Mouse (Mus musculus) liver, adult 2 months (tissue): ENCODE data around the gene Lmbr1l. TPM values are rescaled to one million over a fixed set of nuclear protein-coding genes. Genes with fewer than 3 reads are reported as not detected.

Source experiments
- DNase-seq: peaks from one replicate; pipeline ENCODE4 v3.0.0-alpha.2; 2011; ENCODE audit warnings: low read depth, low spot score; ENCODE audit errors: extremely low read depth
- H3K27ac ChIP-seq: fragments of 200-500 bp; replicated peaks from 2 replicates; pipeline ENCODE4 v1.5.1; 2012; ENCODE audit warnings: low read depth, mild to moderate bottlenecking, control low read depth, inconsistent platforms, low read length; ENCODE audit not compliant: insufficient read depth
- H3K27me3 ChIP-seq: fragments of 200-500 bp; 2 replicates; pipeline ENCODE4 v1.6.1; 2012; ENCODE audit warnings: mild to moderate bottlenecking, moderate library complexity, low read length, inconsistent platforms; ENCODE audit not compliant: control insufficient read depth, insufficient read depth
- H3K36me3 ChIP-seq: fragments of 200-500 bp; 2 replicates; pipeline ENCODE4 v1.6.1; 2012; ENCODE audit warnings: low read length, inconsistent platforms; ENCODE audit not compliant: control insufficient read depth, insufficient read depth
- H3K4me1 ChIP-seq: fragments of 200-500 bp; 2 replicates; pipeline ENCODE4 v1.6.1; 2011; ENCODE audit warnings: low read length; ENCODE audit not compliant: control insufficient read depth, insufficient read depth
- H3K4me3 ChIP-seq: fragments of 200-500 bp; 2 replicates; pipeline ENCODE4 v1.5.1; 2011; ENCODE audit warnings: low read depth, mild to moderate bottlenecking, control low read depth, low read length, moderate library complexity; ENCODE audit not compliant: insufficient read depth
- H3K79me2 ChIP-seq: fragments of 200-500 bp; 2 replicates; pipeline ENCODE4 v1.6.1; 2012; ENCODE audit warnings: inconsistent platforms, mild to moderate bottlenecking, low read length, moderate library complexity; ENCODE audit not compliant: control insufficient read depth, insufficient read depth
- H3K9ac ChIP-seq: fragments of 200-500 bp; 2 replicates; pipeline ENCODE4 v1.6.1; 2012; ENCODE audit warnings: low read depth, mild to moderate bottlenecking, control low read depth, inconsistent platforms, low read length
- CTCF ChIP-seq: fragments of 200-500 bp; IDR thresholded peaks from 2 replicates; pipeline ENCODE4 v1.5.1; 2011; ENCODE audit warnings: low read depth, low read length, control low read depth
- POLR2A ChIP-seq: fragments of 200-500 bp; IDR thresholded peaks from 2 replicates; pipeline ENCODE4 v1.6.1; 2011; ENCODE audit warnings: low read length, control low read depth; ENCODE audit not compliant: insufficient read depth; ENCODE audit errors: extremely low read depth
- WGBS: fragments of 180-500 bp; shearing (Covaris S2); methylation state at CpG from one replicate; pipeline ENCODE4 v1.1.7; 2018; 5-methylcytosine and 5-hydroxymethylcytosine counted together
- polyA plus RNA-seq: library from polyadenylated mRNA; depleted of rRNA; stranded (reverse); fragments of >200 nt; gene quantifications from 2 replicates; pipeline ENCODE4 v1.2.3, GENCODE M21; 2012
- total RNA-seq: library from RNA; depleted of rRNA; stranded (reverse); fragments of >200 nt; gene quantifications from 2 replicates; pipeline ENCODE4 v1.2.3, GENCODE M21; 2014

Gene Lmbr1l
- total and polyA plus RNA-seq, 2 experiments = 24.3 to 32.4 TPM

GRCm38 (mm10) chr15:98891907-98892606 is 26.0 kb downstream of the Lmbr1l start:
- Histone ChIP-seq H3K9ac (no peak overlapping the region), H3K4me1 (0 out of 2 replicates have a peak, but pooled peaks cover 1% of the 10 kb centered on the region), H3K36me3 (no peaks in the 10 kb centered on the region), H3K4me3 (no peak overlapping the region), H3K27ac (no peak overlapping the region), H3K27me3 (peaks cover 17% of the 10 kb centered on the region), H3K79me2 (no peaks in the 10 kb centered on the region)
- WGBS = 26% methylated on average over 6 of the region's 6 CpGs
- TF ChIP-seq POLR2A = no peak
- peak; percentile 61; the same call in 1 of the 2 replicates for TF ChIP-seq CTCF
- peak; percentile 77 for DNase-seq

- Histone ChIP-seq H3K27ac (no peak overlapping the region), H3K4me1 (0 out of 2 replicates have a peak, but pooled peaks cover 1% of the 10 kb centered on the region), H3K9ac (no peak overlapping the region), H3K4me3 (no peak overlapping the region), H3K79me2 (no peaks in the 10 kb centered on the region), H3K27me3 (peaks cover 16% of the 10 kb centered on the region), H3K36me3 (no peaks in the 10 kb centered on the region)
- TF ChIP-seq CTCF (no peak), POLR2A (no peak)
- DNase-seq = no peak
- WGBS = 41% methylated on average over 19 of the region's 19 CpGs
These were observed 26.8 kb downstream of the Lmbr1l start for GRCm38 (mm10) chr15:98891198-98891742.

DNA sequence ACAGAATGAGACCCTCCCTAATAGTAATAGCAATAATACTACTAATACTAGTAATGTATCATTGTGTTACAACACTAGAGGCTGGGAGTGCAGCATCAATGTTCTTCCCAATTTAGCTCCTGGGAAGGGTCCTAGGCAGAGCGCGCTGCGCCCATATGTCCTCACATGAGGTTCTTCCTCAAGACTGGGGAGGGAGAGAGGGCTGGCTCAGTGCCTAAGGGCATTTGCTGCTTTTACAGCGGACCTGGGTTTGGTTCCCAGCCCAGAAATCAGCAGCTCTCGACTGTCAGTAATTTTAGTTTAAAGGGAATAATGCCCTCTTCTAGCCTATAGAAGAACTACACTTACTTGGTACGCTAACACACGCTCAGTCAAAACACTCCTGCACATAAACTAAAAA is 30.5 kb downstream of the Lmbr1l start:
- Histone ChIP-seq H3K27me3 (no peaks in the 10 kb centered on the region), H3K79me2 (no peaks in the 10 kb centered on the region), H3K4me3 (no peak overlapping the region), H3K9ac (no peak overlapping the region), H3K36me3 (no peaks in the 10 kb centered on the region), H3K4me1 (no peaks in the 10 kb centered on the region), H3K27ac (no peak overlapping the region)
- 89% methylated on average over 7 of the region's 7 CpGs for WGBS
- TF ChIP-seq CTCF (no peak), POLR2A (no peak)
- DNase-seq = no peak

DNA sequence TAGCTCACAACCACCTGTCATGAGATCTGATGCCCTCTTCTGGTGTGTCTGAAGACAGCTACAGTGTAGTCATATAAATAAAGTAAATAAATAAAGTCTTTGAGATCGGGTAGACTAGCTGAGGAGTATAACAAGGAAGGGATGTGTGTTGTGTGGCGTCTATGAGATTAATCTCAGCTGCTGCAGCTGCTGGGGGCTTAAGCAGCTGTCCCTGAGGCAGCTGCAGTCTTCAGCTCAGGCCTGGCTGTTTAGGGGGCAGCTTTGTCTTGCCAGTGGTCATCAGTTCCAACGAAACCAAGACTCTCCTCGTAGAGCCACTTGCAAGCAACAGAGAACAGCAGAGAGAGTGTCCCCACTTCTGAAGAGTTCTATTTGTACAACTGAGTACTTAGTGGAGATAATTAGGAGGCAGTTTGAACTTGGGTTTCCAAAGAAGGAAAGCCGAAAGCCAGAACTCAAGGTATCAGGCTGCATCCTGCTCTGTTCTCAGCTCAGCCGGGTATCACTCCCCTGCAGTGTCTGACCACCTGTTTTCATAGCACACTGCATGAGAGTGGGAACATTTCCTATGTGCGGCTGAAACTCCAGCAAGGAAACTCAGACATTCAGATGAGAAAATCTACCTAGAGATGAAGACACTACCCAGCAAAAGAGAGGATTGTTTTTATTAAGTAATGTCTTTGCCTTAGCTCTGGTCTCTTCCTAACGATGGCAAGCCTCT is 31.2 kb downstream of the Lmbr1l start:
- TF ChIP-seq POLR2A (no peak), CTCF (no peak)
- WGBS = 82% methylated on average over 8 of the region's 8 CpGs
- DNase-seq = no peak

GRCm38 (mm10) chr15:98884106-98884505 is 33.9 kb downstream of the Lmbr1l start:
- H3K36me3 ChIP-seq = no peaks in the 10 kb centered on the region
- WGBS = 92% methylated on average over 1 of the region's 1 CpGs
- H3K27me3 ChIP-seq = no peaks in the 10 kb centered on the region
- no peak overlapping the region for H3K9ac ChIP-seq
- DNase-seq = no peak
- H3K27ac ChIP-seq = no peak overlapping the region
- no peak overlapping the region for H3K4me3 ChIP-seq
- H3K79me2 ChIP-seq = no peaks in the 10 kb centered on the region
- TF ChIP-seq POLR2A = no peak
- TF ChIP-seq CTCF = no peak
- no peaks in the 10 kb centered on the region for H3K4me1 ChIP-seq

More for the DNA sequence above, 31.2 kb downstream of the Lmbr1l start:
- no peaks in the 10 kb centered on the region for H3K4me1 ChIP-seq
- no peak overlapping the region for H3K9ac ChIP-seq
- H3K27me3 ChIP-seq = no peaks in the 10 kb centered on the region
- H3K4me3 ChIP-seq = no peak overlapping the region
- H3K79me2 ChIP-seq = no peaks in the 10 kb centered on the region
- H3K27ac ChIP-seq = no peak overlapping the region
- no peaks in the 10 kb centered on the region for H3K36me3 ChIP-seq
